Mouse (Mus musculus) c-Kit-positive CD71-positive TER-119-positive erythroid progenitor cells, embryonic 14.5 days (primary cell): Measurements from ENCODE around the gene Mrps12.

Experiments
- DNase-seq: peaks from one replicate; pipeline ENCODE4 v3.0.0-alpha.2; 2013; ENCODE audit warnings: low spot score

Gene Mrps12

GRCm38 (mm10) chr7:28758623-28759022 is 17.0 kb upstream of the Mrps12 start:
- no peak for DNase-seq

- DNase-seq = no peak
Observed at GRCm38 (mm10) chr7:28756079-28756478, 14.5 kb upstream of the Mrps12 start, which contains the start of gene Ccer2. Gene Ccer2 (plus strand): TSS chr7:28756174.

GRCm38 (mm10) chr7:28749935-28750334 is 8.3 kb upstream of the Mrps12 start:
- DNase-seq = no peak

- no peak for DNase-seq
Observed at GRCm38 (mm10) chr7:28741368-28741708, 282 bp downstream of the Mrps12 start.

- DNase-seq = no peak
Observed at GRCm38 (mm10) chr7:28740949-28741348, 671 bp downstream of the Mrps12 start.

- no peak for DNase-seq
Observed at GRCm38 (mm10) chr7:28739829-28740228, 1.8 kb downstream of the Mrps12 start.

GRCm38 (mm10) chr7:28735701-28736100 is 5.9 kb downstream of the Mrps12 start:
- no peak for DNase-seq

GRCm38 (mm10) chr7:28733211-28733610 is 8.4 kb downstream of the Mrps12 start:
- DNase-seq = no peak

- DNase-seq = peak; percentile 74
Observed at GRCm38 (mm10) chr7:28732341-28733142, 9.1 kb downstream of the Mrps12 start.

GRCm38 (mm10) chr7:28727649-28728340 is 13.8 kb downstream of the Mrps12 start:
- DNase-seq = no peak

- DNase-seq = peak; percentile 44
Observed at GRCm38 (mm10) chr7:28726600-28726999, 15.0 kb downstream of the Mrps12 start.

GRCm38 (mm10) chr7:28724613-28725012 is 17.0 kb downstream of the Mrps12 start:
- DNase-seq = no peak

- no peak for DNase-seq
Observed at GRCm38 (mm10) chr7:28722079-28722478, 19.5 kb downstream of the Mrps12 start.

GRCm38 (mm10) chr7:28720753-28721537 is 20.7 kb downstream of the Mrps12 start:
- DNase-seq = no peak

- DNase-seq = no peak
Observed at GRCm38 (mm10) chr7:28719650-28720049, 22.0 kb downstream of the Mrps12 start.

- no peak for DNase-seq
Observed at GRCm38 (mm10) chr7:28719159-28719558, 22.5 kb downstream of the Mrps12 start.

GRCm38 (mm10) chr7:28717726-28718125 is 23.9 kb downstream of the Mrps12 start:
- DNase-seq = no peak

GRCm38 (mm10) chr7:28716590-28717281 is 24.9 kb downstream of the Mrps12 start, which contains the start of gene Fbxo17:
Gene Fbxo17 (plus strand): TSS chr7:28716804.
- no peak for DNase-seq

GRCm38 (mm10) chr7:28715598-28715997 is 26.0 kb downstream of the Mrps12 start:
- DNase-seq = no peak

GRCm38 (mm10) chr7:28714667-28715066 is 27.0 kb downstream of the Mrps12 start:
- DNase-seq = no peak

GRCm38 (mm10) chr7:28710962-28711361 is 30.7 kb downstream of the Mrps12 start:
- DNase-seq = no peak

GRCm38 (mm10) chr7:28709454-28709853 is 32.2 kb downstream of the Mrps12 start:
- DNase-seq = no peak
